Mouse (Mus musculus) kidney, adult 2 months (tissue): Measurements from ENCODE around the gene Capzb. TPM values are rescaled to one million over a fixed set of nuclear protein-coding genes. Genes with fewer than 3 reads are reported as not detected.

Source experiments
- DNase-seq: peaks from one replicate; pipeline ENCODE4 v3.0.0; 2021
- H3K27ac ChIP-seq: fragments of 200-500 bp; 2 replicates; pipeline ENCODE4 v1.5.1; 2012; ENCODE audit warnings: low read depth, low read length, control low read depth, inconsistent platforms; ENCODE audit not compliant: insufficient read depth
- H3K27me3 ChIP-seq: fragments of 200-500 bp; replicated peaks from 2 replicates; pipeline ENCODE4 v1.6.1; 2012; ENCODE audit warnings: mild to moderate bottlenecking, moderate library complexity, low read length, inconsistent platforms; ENCODE audit not compliant: control insufficient read depth, insufficient read depth
- H3K36me3 ChIP-seq: fragments of 200-500 bp; 2 replicates; pipeline ENCODE4 v1.6.1; 2012; ENCODE audit warnings: mild to moderate bottlenecking, moderate library complexity, low read length, inconsistent platforms; ENCODE audit not compliant: control insufficient read depth, insufficient read depth
- H3K4me1 ChIP-seq: fragments of 200-500 bp; 2 replicates; pipeline ENCODE4 v1.6.1; 2011; ENCODE audit warnings: low read length; ENCODE audit not compliant: control insufficient read depth, insufficient read depth
- H3K4me3 ChIP-seq: fragments of 200-500 bp; 2 replicates; pipeline ENCODE4 v1.5.1; 2011; ENCODE audit warnings: mild to moderate bottlenecking, low read depth, low read length, control low read depth; ENCODE audit not compliant: insufficient read depth
- CTCF ChIP-seq: fragments of 200-500 bp; conservative IDR thresholded peaks from 2 replicates; pipeline ENCODE4 v1.5.1; 2011; ENCODE audit warnings: low read depth, mild to moderate bottlenecking, control low read depth, low read length, moderate library complexity, mixed read lengths; ENCODE audit not compliant: insufficient read depth, insufficient read length
- POLR2A ChIP-seq: fragments of 200-500 bp; IDR thresholded peaks from one replicate; pipeline ENCODE4 v1.6.1; 2011; ENCODE audit warnings: low read depth, low read length, control low read depth
- WGBS: fragments of 180-500 bp; shearing (Covaris S2); methylation state at CpG from one replicate; pipeline ENCODE4 v1.1.7; 2018; 5-methylcytosine and 5-hydroxymethylcytosine counted together
- polyA plus RNA-seq: library from polyadenylated mRNA; depleted of rRNA; stranded (reverse); fragments of >200 nt; gene quantifications from 2 replicates; pipeline ENCODE4 v1.2.3, GENCODE M21; 2012

Gene Capzb
- polyA plus RNA-seq, 1 experiment: 134 TPM

DNA sequence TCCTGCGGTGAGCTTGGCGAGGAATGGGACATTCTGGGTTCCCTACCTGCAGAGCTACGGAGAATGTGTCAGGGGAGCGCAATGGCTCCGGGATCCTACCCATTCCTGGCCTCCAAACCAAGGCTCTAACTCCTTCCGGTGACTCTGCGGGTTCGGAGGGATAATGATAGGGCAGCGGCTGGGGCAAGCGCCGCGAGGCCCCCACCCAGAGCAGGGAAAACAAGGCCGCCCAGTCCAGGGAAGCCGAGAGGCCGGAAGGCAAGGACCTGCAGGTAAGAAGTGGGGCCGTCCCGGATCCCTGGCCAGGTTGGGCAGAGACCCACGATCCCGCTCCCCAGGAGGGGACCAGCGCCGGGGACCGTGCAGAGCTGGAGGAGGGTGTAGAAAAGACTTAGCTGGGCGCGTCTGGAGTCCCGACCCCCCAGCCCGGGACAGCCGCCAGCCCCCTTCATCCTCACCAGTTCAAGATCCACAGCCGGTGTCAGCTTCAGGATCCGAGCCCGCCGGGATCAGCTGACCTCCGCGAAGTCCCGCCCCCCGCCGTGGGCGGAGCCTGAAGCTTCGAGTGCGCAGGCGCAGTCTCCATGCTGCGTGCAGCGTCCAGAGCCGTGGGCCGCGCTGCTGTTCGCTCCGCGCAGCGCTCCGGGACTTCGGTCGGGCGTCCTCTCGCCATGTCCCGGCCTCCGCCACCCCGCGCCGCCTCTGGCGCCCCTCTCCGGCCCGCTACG is 117.6 kb downstream of the Capzb start, which contains the start of the genes Pqlc2 and Akr7a5:
TSS of gene Pqlc2 (minus strand) at position 538 of the 728 bp plus-strand sequence.
TSS of gene Akr7a5 (plus strand) at position 574 of the 728 bp plus-strand sequence.
- Histone ChIP-seq H3K4me3 (peak within 1 kb of the TSS; percentile 64), H3K4me1 (0 out of 2 replicates have a peak, but pooled peaks cover 12% of the 10 kb centered on the region), H3K27ac (peak within 1 kb of the TSS; percentile 81), H3K36me3 (no peaks in the 10 kb centered on the region), H3K27me3 (no peaks in the 10 kb centered on the region)
- peak; percentile 98 for DNase-seq
- TF ChIP-seq POLR2A (peak; percentile 83), CTCF (no peak)
- 1% methylated on average over 63 of the region's 63 CpGs for WGBS

DNA sequence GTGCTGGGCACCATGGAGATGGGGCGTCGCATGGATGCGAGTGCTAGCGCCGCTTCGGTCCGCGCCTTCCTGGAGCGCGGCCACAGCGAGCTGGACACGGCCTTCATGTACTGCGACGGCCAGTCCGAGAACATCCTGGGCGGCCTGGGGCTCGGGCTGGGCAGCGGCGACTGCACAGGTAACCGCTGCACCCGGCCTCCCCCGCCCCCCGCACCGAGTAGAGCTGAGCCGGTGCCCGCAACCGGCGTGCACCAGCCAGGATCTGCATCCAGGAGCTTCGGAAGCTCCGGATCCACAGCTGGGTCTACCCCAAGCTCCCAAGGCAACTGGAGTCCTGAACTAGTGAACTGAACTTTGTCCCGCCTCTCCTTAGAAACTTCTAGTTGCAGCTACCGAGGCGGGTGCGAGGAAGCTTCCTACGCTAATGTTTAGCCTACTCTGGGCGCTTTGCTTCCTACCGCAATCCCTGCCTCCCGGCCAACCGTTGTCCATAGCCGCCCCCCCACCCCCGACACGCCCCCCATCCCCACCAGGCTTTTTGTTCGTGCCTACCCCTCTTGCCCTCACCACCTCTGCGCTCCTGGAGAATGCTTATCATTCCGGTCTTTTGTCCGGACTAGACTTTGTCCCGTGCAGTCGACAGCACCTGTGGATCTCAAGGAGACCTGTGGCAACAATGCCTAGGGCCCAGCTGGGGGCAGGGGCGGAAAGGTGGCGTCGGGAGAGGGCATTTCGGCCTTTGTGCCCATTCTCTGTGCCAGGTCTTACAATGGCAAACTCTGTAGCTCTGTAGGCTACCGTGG is 118.4 kb downstream of the Capzb start:
- peak overlapping the region; percentile 81 for H3K27ac ChIP-seq
- under 1% methylated on average over 53 of the region's 53 CpGs for WGBS
- DNase-seq: peak; percentile 82

DNA sequence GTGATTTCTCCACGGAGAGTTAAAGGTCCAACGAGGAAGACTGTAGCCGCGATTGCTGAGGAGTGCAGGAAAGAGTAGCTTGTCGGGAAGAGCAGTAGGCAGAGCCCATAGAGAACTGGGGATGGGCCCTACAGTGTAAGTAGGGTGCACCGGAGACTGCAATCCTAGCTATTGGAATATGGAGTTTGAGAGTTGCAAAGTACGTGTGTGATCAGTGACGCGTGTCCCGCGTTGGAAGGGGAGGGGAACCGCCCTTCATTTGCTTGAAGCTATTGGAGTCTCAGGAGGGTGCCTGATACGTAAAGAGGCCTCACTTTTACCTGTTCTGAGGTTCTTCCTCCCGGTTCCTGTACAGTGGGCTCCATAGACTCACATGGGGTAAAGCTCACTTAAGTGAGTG is 119.0 kb downstream of the Capzb start:
- Histone ChIP-seq H3K27ac (peak overlapping the region; percentile 81), H3K4me3 (peak overlapping the region; percentile 64), H3K36me3 (peaks cover 2% of the 10 kb centered on the region), H3K27me3 (no peaks in the 10 kb centered on the region), H3K4me1 (0 out of 2 replicates have a peak, but pooled peaks cover 12% of the 10 kb centered on the region)
- 17% methylated on average over 14 of the region's 14 CpGs for WGBS
- TF ChIP-seq CTCF (no peak), POLR2A (no peak)
- peak; percentile 51 for DNase-seq

More for the DNA sequence above, 118.4 kb downstream of the Capzb start:
- H3K4me3 ChIP-seq: peak overlapping the region; percentile 64
- H3K27me3 ChIP-seq: no peaks in the 10 kb centered on the region
- no peaks in the 10 kb centered on the region for H3K36me3 ChIP-seq
- TF ChIP-seq CTCF: no peak
- TF ChIP-seq POLR2A: no peak
- 0 out of 2 replicates have a peak, but pooled peaks cover 12% of the 10 kb centered on the region for H3K4me1 ChIP-seq

DNA sequence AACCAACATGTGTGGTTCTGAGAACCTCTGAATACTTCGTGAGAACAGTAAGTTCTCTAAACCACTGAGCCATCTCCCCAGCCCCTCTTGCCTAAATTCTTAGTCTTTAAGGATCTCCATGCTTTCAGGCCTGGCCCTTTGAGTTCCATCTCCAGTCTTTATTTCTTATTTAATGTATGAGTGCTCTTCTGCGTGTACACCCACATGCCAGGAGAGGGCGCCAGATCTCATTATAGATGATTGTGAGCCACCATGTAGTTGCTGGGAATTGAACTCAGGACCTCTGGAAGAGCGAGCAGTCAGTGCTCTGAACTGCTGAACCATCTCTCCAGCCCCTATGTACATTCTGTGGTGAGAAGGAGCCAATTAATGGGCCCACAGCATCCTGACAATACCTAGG is 119.9 kb downstream of the Capzb start:
- no peaks in the 10 kb centered on the region for H3K27me3 ChIP-seq
- 64% methylated on average over 4 of the region's 4 CpGs for WGBS
- H3K27ac ChIP-seq: no peak overlapping the region
- H3K4me3 ChIP-seq: no peak overlapping the region
- 0 out of 2 replicates have a peak, but pooled peaks cover 12% of the 10 kb centered on the region for H3K4me1 ChIP-seq
- TF ChIP-seq POLR2A (no peak), CTCF (peak; percentile 48)
- DNase-seq: peak; percentile 43
- H3K36me3 ChIP-seq: peaks cover 2% of the 10 kb centered on the region

DNA sequence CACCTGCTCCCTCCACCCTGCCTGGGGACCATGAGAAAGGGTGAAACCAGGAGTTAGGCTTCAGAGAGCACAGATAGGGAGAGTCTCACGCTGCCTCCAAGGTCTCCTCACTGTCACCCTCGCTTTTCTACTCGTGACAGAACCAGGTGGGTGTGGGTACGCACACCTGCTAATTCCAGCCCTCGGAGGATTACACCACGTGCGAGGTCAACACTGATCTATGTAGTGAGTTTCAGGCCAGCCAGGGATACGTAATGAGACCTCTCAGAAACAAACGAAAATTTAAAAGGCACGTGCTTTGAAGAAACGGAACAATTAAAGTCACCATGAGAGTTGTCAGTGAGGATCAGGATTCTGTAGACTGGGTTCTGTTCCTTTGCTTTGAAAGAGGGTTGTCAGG is 125.8 kb downstream of the Capzb start:
- Histone ChIP-seq H3K27me3 (no peaks in the 10 kb centered on the region), H3K36me3 (peaks cover 2% of the 10 kb centered on the region), H3K27ac (no peak overlapping the region), H3K4me1 (no peaks in the 10 kb centered on the region; the same call in 1 of the 2 replicates), H3K4me3 (no peak overlapping the region)
- no peak for TF ChIP-seq POLR2A
- no peak for TF ChIP-seq CTCF
- 89% methylated on average over 11 of the region's 11 CpGs for WGBS
- DNase-seq: no peak

DNA sequence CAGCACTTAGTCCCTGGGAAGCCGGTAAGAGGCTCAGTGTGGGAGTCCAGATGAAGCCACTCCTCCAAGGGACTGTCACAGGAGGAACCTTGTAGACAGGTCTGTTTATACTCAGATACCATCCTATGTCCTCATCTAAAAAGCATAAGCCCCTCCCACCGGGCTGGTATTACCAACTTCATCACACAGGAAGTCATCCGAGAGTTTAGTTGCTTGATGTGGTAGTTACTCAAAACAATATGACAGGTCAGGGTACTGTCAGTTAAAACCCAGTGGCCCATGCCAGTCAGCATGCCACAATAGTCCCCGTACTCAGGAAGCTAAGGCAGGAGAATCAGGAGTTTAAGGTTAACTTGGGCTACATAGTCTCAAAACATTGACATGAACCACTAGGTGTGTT is 127.0 kb downstream of the Capzb start:
- DNase-seq: no peak
- Histone ChIP-seq H3K27me3 (no peaks in the 10 kb centered on the region), H3K27ac (no peak overlapping the region), H3K4me3 (no peak overlapping the region), H3K4me1 (no peaks in the 10 kb centered on the region; the same call in 1 of the 2 replicates), H3K36me3 (peaks cover 2% of the 10 kb centered on the region)
- no peak for TF ChIP-seq POLR2A
- no peak for TF ChIP-seq CTCF
- WGBS: 77% methylated on average over 4 of the region's 4 CpGs
